Mouse (Mus musculus) neural tube, embryonic 13.5 days (tissue): Measurements from ENCODE around the gene Zfp13. TPM values are rescaled to one million over a fixed set of nuclear protein-coding genes. Genes with fewer than 3 reads are reported as not detected.
"Not testable (repeated sequence)": the region's sequence is repeated elsewhere in the genome, so short reads cannot be mapped to it uniquely, and the experiment has no call there.

Experiments used
- ATAC-seq: fragments of 200-750 bp; cut with Nextera tagmentation; 2 replicates; pipeline ENCODE4 v1.8.0; 2017; ENCODE audit warnings: low read depth, mild to moderate bottlenecking, moderate TSS enrichment, moderate library complexity
- H3K27ac ChIP-seq: fragments of 300-500 bp; sonication (generic); replicated peaks from 2 replicates; pipeline ENCODE4 v1.5.1; 2015; ENCODE audit warnings: moderate library complexity, mild to moderate bottlenecking, inconsistent platforms
- H3K27me3 ChIP-seq: fragments of 300-500 bp; sonication (generic); 2 replicates; pipeline ENCODE4 v1.6.1; 2015; ENCODE audit warnings: mild to moderate bottlenecking, inconsistent platforms
- H3K36me3 ChIP-seq: fragments of 300-500 bp; sonication (generic); 2 replicates; pipeline ENCODE4 v1.6.1; 2015; ENCODE audit warnings: mild to moderate bottlenecking, inconsistent platforms
- H3K4me1 ChIP-seq: fragments of 300-500 bp; sonication (generic); replicated peaks from 2 replicates; pipeline ENCODE4 v1.6.1; 2015; ENCODE audit warnings: inconsistent platforms
- H3K4me2 ChIP-seq: fragments of 300-500 bp; sonication (generic); 2 replicates; pipeline ENCODE4 v1.6.1; 2015; ENCODE audit warnings: inconsistent platforms, mild to moderate bottlenecking, moderate library complexity
- H3K4me3 ChIP-seq: fragments of 300-500 bp; sonication (generic); 2 replicates; pipeline ENCODE4 v1.5.1; 2015; ENCODE audit warnings: mild to moderate bottlenecking, inconsistent platforms
- H3K9ac ChIP-seq: fragments of 300-500 bp; sonication (generic); 2 replicates; pipeline ENCODE4 v1.6.1; 2015; ENCODE audit warnings: moderate library complexity, mild to moderate bottlenecking, inconsistent platforms
- H3K9me3 ChIP-seq: fragments of 300-500 bp; sonication (generic); 2 replicates; pipeline ENCODE4 v1.6.1; 2016; ENCODE audit warnings: inconsistent platforms
- WGBS: fragments of 180-500 bp; shearing (Covaris S2); methylation state at CpG from one replicate; pipeline ENCODE4 v1.1.7; 2015; 5-methylcytosine and 5-hydroxymethylcytosine counted together
- polyA plus RNA-seq: library from polyadenylated mRNA; unstranded; fragments of >200 nt; fragmentation: Nextera tagmentation; extraction: Ambion mirVana; gene quantifications from 2 replicates; pipeline ENCODE4 v1.2.1, GENCODE M21; 2015

The Zfp13 gene
- polyA plus RNA-seq, 1 experiment from 2014 or later = 28.8 TPM

GRCm38 (mm10) chr17:23604394-23604793 is 5.1 kb upstream of the Zfp13 start:
- Histone ChIP-seq H3K27me3 (no peaks in the 10 kb centered on the region), H3K4me2 (no peak overlapping the region), H3K4me3 (no peak overlapping the region), H3K9ac (no peak overlapping the region), H3K27ac (no peak overlapping the region), H3K36me3 (no peaks in the 10 kb centered on the region), H3K4me1 (peaks cover 4% of the 10 kb centered on the region; the same call in 1 of the 2 replicates), H3K9me3 (no peaks in the 10 kb centered on the region)
- WGBS = 80% methylated on average over 7 of the region's 7 CpGs
- no peak for ATAC-seq

GRCm38 (mm10) chr17:23603542-23603941 is 4.3 kb upstream of the Zfp13 start:
- no peak overlapping the region for H3K4me2 ChIP-seq
- no peaks in the 10 kb centered on the region for H3K27me3 ChIP-seq
- H3K4me1 ChIP-seq = peaks cover 11% of the 10 kb centered on the region
- ATAC-seq = no peak
- H3K9me3 ChIP-seq = no peaks in the 10 kb centered on the region
- no peak overlapping the region for H3K9ac ChIP-seq
- no peak overlapping the region for H3K4me3 ChIP-seq
- no peaks in the 10 kb centered on the region for H3K36me3 ChIP-seq
- 55% methylated on average over 2 of the region's 2 CpGs for WGBS
- H3K27ac ChIP-seq = no peak overlapping the region

DNA sequence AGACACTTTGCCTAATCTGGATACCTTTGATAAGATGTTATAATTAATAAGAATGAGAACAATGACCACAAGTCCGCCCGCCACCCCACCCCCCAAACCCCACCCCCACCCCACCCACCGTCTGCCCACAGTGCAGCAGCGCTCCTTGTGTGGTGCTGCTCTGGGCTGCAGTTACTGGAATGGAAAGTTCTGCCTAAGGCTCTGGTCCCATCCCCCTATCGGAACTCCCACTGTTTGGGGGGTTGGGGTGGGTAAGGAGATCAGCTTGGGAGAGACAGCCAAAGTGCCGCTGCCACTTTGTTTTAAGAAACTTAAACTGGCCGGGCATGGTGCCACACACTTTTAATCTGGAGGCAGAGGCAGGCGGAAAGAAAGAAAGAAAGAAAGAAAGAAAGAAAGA is 3.8 kb upstream of the Zfp13 start:
- no peak overlapping the region for H3K4me2 ChIP-seq
- H3K36me3 ChIP-seq = no peaks in the 10 kb centered on the region
- H3K27me3 ChIP-seq = no peaks in the 10 kb centered on the region
- H3K4me1 ChIP-seq = peaks cover 15% of the 10 kb centered on the region
- H3K9me3 ChIP-seq = no peaks in the 10 kb centered on the region
- no peak for ATAC-seq
- H3K27ac ChIP-seq = no peak overlapping the region
- H3K9ac ChIP-seq = no peak overlapping the region
- 26% methylated on average over 8 of the region's 8 CpGs for WGBS
- no peak overlapping the region for H3K4me3 ChIP-seq

DNA sequence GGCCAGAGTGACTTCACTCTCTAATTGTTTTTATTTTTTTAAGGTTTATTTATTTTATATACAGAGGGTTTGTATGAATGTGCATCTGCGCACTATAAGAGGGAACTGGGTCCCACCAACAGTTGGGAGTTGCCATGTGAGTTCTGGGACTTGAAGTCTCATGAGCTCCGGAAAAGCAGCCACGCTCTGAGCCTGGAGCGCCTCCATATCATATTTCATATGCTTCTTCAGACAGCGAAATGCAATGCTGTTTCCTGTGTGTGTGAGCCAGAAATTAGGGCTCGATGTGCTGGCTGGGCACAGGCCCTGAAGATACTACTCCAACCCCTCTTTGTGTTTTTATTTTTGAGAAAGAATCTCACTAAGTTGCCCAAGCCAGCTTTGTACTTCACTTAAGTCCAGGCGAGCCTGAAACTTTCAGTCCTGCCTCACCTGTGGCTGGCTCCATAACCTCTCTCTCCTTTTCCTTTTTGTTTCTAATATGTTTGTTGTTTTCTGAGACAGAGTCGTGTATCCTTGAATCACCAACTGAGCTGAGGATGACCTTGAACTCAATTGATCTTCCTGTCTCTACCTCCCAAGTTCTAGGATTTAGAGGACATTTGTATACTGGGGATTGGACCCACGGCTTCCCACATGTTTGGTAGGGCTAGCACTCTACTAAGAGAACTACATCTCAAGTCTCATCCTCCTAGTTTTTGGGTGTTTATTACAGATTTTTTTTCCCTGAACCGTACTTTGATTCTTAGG is 2.7 kb upstream of the Zfp13 start:
- Histone ChIP-seq H3K36me3 (no peaks in the 10 kb centered on the region), H3K27me3 (no peaks in the 10 kb centered on the region), H3K9ac (no peak overlapping the region), H3K4me2 (no peak overlapping the region), H3K9me3 (no peaks in the 10 kb centered on the region), H3K4me3 (no peak overlapping the region), H3K27ac (no peak overlapping the region), H3K4me1 (peaks cover 15% of the 10 kb centered on the region)
- 53% methylated on average over 10 of the region's 10 CpGs for WGBS
- no peak for ATAC-seq

- no peak within 1 kb of the TSS for H3K27ac ChIP-seq
Measured at GRCm38 (mm10) chr17:23600641-23601622, 1.6 kb upstream of the Zfp13 start, which contains the start of gene Zscan10. Zscan10 (plus strand) TSS chr17:23600856.

DNA sequence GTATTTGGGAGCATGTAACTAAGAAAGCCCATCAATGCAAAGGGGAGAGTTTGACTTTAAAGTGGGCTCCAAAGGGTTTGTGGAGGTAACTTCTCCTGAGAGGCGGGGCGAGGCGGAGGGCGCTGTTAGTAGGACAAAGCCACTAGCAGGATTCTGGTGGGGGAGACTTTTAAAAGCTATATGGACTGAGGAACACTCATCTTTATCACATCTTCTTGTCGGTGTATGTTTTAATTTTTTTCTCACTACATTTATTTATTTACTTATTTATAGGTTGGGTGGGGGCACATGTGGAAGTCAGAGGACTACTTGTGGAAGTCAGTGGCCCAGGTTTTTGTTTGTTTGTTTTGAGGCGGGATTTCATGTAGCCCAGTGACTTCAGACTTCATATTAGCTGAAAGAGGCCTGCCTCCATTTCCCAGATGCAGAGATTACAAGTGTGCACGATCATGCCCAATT is 347 bp upstream of the Zfp13 start:
- peak; percentile 10; the same call in 1 of the 2 replicates for ATAC-seq
- 48% methylated on average over 7 of the region's 7 CpGs for WGBS
- no peaks in the 10 kb centered on the region for H3K36me3 ChIP-seq
- H3K4me1 ChIP-seq = peaks cover 15% of the 10 kb centered on the region
- H3K27ac ChIP-seq = 0 out of 2 replicates have a peak overlapping the region, but pooled peaks have one; percentile 59
- H3K9me3 ChIP-seq = no peaks in the 10 kb centered on the region
- no peaks in the 10 kb centered on the region for H3K27me3 ChIP-seq
- H3K9ac ChIP-seq = peak overlapping the region; percentile 66
- H3K4me3 ChIP-seq = peak overlapping the region; percentile 39
- H3K4me2 ChIP-seq = peak overlapping the region; percentile 64

More at GRCm38 (mm10) chr17:23600641-23601622, 1.6 kb upstream of the Zfp13 start, which contains the start of gene Zscan10:
- H3K4me3 ChIP-seq = no peak within 1 kb of the TSS; the same call in 1 of the 2 replicates
- H3K4me1 ChIP-seq = peaks cover 15% of the 10 kb centered on the region
- no peak for ATAC-seq
- no peak within 1 kb of the TSS for H3K9ac ChIP-seq
- no peaks in the 10 kb centered on the region for H3K9me3 ChIP-seq
- H3K4me2 ChIP-seq = peak within 1 kb of the TSS; percentile 64
- no peaks in the 10 kb centered on the region for H3K36me3 ChIP-seq
- 36% methylated on average over 15 of the region's 15 CpGs for WGBS
- no peaks in the 10 kb centered on the region for H3K27me3 ChIP-seq

DNA sequence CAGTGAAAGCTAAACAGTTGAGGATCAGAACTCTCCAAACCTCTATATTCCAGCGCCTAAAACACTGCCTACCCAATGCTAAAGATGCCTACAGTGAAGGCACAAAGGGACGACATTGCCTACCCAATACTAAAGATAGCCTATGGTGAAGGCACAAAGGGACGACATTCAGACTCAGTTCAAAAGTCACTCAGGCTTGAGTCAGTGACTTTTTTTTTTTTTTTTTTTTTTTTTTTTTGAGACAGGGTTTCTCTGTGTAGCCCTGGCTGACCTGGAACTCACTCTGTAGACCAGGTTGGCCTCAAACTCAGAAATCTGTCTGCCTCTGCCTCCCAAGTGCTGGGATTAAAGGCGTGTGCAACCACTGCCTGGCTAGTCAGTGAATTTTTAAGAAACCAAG is 4.1 kb downstream of the Zfp13 start:
- WGBS = 83% methylated on average over 4 of the region's 4 CpGs
- not testable (repeated sequence) for H3K4me3 ChIP-seq, H3K36me3 ChIP-seq, H3K27me3 ChIP-seq, ATAC-seq, H3K27ac ChIP-seq, H3K9ac ChIP-seq, H3K9me3 ChIP-seq, H3K4me2 ChIP-seq
- H3K4me1 ChIP-seq = peaks cover 26% of the 10 kb centered on the region

DNA sequence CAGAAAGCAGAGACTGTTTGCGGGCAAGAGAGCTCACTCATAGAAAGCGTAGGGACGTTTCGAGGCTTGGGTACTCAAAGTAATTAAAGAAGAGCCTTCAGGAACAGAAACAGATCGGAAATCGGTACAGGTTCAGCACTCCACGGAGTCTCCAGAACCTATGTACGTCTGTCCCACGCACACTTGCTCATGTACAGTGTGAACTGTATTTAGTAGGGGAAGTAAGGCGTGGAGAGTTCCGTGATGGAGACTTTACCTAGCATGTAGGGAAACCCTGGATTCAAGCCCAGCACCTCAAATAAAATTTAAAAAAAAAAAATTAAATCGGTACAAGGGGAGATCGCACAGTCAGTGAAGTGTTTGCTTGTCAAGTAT is 6.4 kb downstream of the Zfp13 start:
- peak overlapping the region; percentile 77 for H3K4me2 ChIP-seq
- H3K9me3 ChIP-seq = no peaks in the 10 kb centered on the region
- H3K9ac ChIP-seq = peak overlapping the region; percentile 80
- peak overlapping the region; percentile 82 for H3K27ac ChIP-seq
- ATAC-seq = peak; percentile 76
- H3K4me1 ChIP-seq = peaks cover 11% of the 10 kb centered on the region
- no peaks in the 10 kb centered on the region for H3K27me3 ChIP-seq
- peak overlapping the region; percentile 50 for H3K4me3 ChIP-seq
- H3K36me3 ChIP-seq = no peaks in the 10 kb centered on the region
- 14% methylated on average over 13 of the region's 13 CpGs for WGBS

DNA sequence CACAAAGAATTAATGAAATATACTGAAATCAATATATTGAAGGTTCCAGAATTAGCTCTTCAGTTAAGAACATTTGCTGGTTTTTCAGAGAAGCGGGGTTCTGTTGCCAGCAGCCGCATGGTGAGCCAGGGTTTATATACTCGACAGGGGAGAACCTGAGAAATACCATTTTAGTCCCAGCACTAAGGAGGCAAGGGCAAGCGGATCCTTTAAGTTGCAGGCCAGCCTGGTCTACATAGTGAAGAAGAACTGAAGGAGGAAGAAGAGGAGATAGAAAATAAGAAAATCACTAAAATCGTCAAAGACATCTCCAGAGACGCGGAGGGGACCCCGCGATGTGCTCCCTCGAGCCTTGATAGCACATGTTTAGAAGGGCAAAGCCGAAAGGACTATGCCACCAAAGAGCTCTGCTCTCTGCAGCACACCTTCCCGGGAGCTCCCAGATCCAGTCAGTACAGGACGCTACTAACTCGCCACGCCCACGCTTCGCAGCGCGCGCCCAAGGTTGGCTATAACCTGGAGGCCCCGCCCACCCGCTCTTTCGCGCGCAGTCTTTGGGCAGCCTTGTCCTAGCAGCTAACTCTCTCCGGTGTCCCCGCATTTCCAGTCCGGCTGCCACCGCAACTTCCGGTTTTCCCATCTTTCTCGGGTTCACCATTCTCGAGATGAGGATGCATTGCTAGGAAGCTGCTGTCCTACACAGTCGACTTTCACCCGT is 6.9 kb downstream of the Zfp13 start:
- WGBS = 7% methylated on average over 34 of the region's 34 CpGs
- ATAC-seq = peak; percentile 99
- Histone ChIP-seq H3K27ac (peak overlapping the region; percentile 82), H3K4me3 (peak overlapping the region; percentile 50), H3K4me1 (peaks cover 11% of the 10 kb centered on the region), H3K36me3 (no peaks in the 10 kb centered on the region), H3K9me3 (no peaks in the 10 kb centered on the region), H3K9ac (peak overlapping the region; percentile 80), H3K27me3 (no peaks in the 10 kb centered on the region), H3K4me2 (peak overlapping the region; percentile 77)

- Histone ChIP-seq H3K27ac (no peak overlapping the region), H3K9ac (no peak overlapping the region), H3K9me3 (no peaks in the 10 kb centered on the region), H3K4me3 (no peak overlapping the region), H3K4me1 (peaks cover 33% of the 10 kb centered on the region), H3K4me2 (no peak overlapping the region), H3K27me3 (no peaks in the 10 kb centered on the region), H3K36me3 (peaks cover 10% of the 10 kb centered on the region)
- ATAC-seq = no peak
- 63% methylated on average over 2 of the region's 2 CpGs for WGBS
Measured at GRCm38 (mm10) chr17:23587253-23587652, 12.0 kb downstream of the Zfp13 start.

DNA sequence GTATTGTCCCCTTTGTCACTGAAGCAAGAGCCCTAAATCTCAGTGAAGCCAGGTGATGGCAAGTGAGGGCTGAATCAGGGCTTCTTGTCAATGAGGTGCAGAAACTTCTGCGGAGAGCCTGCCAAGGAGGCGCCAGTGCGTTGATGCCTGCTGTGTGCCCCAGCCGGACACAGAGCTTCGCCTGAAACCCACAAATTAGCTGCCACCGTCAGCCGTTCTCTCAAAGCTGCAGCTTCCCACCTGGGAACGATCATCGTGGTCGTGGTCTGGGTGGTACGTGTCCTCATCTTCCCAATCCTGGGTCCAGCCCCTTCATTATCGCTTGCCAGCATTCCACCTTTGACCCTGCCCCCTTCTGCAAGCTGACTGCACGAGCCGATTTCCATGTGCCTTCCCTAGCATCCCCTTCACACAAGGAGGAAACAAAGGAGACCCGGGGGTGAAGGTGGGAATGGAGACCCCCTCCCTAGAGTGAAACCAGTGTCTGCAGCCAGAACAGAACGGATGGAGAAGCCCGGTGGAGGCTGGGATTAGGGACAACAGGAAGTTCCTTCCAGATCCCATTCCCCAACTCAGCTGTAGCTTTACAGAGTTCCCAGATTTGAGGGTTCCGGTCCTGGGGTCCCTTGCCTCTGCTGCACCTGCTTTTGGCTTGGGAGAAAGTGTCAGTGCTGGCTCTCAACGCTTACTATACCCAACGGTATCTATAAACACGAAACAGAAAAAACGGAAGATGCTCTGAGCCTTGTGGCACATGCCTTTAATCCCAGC is 13.4 kb downstream of the Zfp13 start:
- peak overlapping the region; percentile 91 for H3K9ac ChIP-seq
- no peaks in the 10 kb centered on the region for H3K9me3 ChIP-seq
- WGBS = under 1% methylated on average over 22 of the region's 22 CpGs
- peak overlapping the region; percentile 81 for H3K4me3 ChIP-seq
- no peaks in the 10 kb centered on the region for H3K27me3 ChIP-seq
- H3K4me2 ChIP-seq = peak overlapping the region; percentile 96
- H3K36me3 ChIP-seq = peaks cover 15% of the 10 kb centered on the region
- ATAC-seq = peak; percentile 93
- peak overlapping the region; percentile 59 for H3K27ac ChIP-seq
- peaks cover 30% of the 10 kb centered on the region for H3K4me1 ChIP-seq
